Mouse (Mus musculus) midbrain, embryonic 14.5 days (tissue): ENCODE measurements at regions not wholly inside any gene's neighbourhood (a gene's known extent, or its start where the extent isn't known, plus 50 kb on each side); places are given as distances from the start of the nearest gene placed in this dataset.

Experiments
- ATAC-seq: fragments of 200-750 bp; cut with Nextera tagmentation; 2 replicates; pipeline ENCODE4 v1.8.0; 2017; ENCODE audit warnings: moderate number of reproducible peaks, moderate library complexity; ENCODE audit not compliant: low FRiP score, low TSS enrichment
- DNase-seq: peaks from one replicate; pipeline ENCODE4 v3.0.0-alpha.2; 2015
- H3K27ac ChIP-seq: fragments of 300-500 bp; sonication (generic); replicated peaks from 2 replicates; pipeline ENCODE4 v1.5.1; 2014; ENCODE audit warnings: mild to moderate bottlenecking, low read depth, low read length, moderate library complexity
- H3K27me3 ChIP-seq: fragments of 300-500 bp; sonication (generic); 2 replicates; pipeline ENCODE4 v1.6.1; 2014; ENCODE audit warnings: low read length, control low read depth, mixed read lengths; ENCODE audit not compliant: control insufficient read depth, insufficient read depth
- H3K36me3 ChIP-seq: fragments of 300-500 bp; sonication (generic); 2 replicates; pipeline ENCODE4 v1.6.1; 2014; ENCODE audit warnings: low read length, control low read depth; ENCODE audit not compliant: control insufficient read depth, insufficient read depth
- H3K4me1 ChIP-seq: fragments of 300-500 bp; sonication (generic); 2 replicates; pipeline ENCODE4 v1.6.1; 2014; ENCODE audit warnings: mild to moderate bottlenecking, antibody characterized with exemption, low read length, control low read depth; ENCODE audit not compliant: control insufficient read depth, insufficient read depth
- H3K4me2 ChIP-seq: fragments of 300-500 bp; sonication (generic); 2 replicates; pipeline ENCODE4 v1.6.1; 2014; ENCODE audit warnings: mild to moderate bottlenecking, low read length, moderate library complexity
- H3K4me3 ChIP-seq: fragments of 300-500 bp; sonication (generic); replicated peaks from 2 replicates; pipeline ENCODE4 v1.5.1; 2014; ENCODE audit warnings: low read depth, low read length
- H3K9ac ChIP-seq: fragments of 300-500 bp; sonication (generic); replicated peaks from 2 replicates; pipeline ENCODE4 v1.6.1; 2014; ENCODE audit warnings: mild to moderate bottlenecking, low read length, moderate library complexity
- H3K9me3 ChIP-seq: fragments of 300-500 bp; sonication (generic); 2 replicates; pipeline ENCODE4 v1.6.1; 2016; ENCODE audit warnings: low read length, control low read depth, mixed read lengths; ENCODE audit not compliant: control insufficient read depth
- WGBS: fragments of 180-500 bp; shearing (Covaris S2); extraction: QIAGEN DNeasy Blood & Tissue Kit; methylation state at CpG from one replicate; pipeline ENCODE4 v1.1.7; 2014; 5-methylcytosine and 5-hydroxymethylcytosine counted together

GRCm38 (mm10) chr12:25208670-25209332 is 111.9 kb upstream of the Id2 start:
- H3K4me3 ChIP-seq = no peak overlapping the region
- no peaks in the 10 kb centered on the region for H3K4me1 ChIP-seq
- no peaks in the 10 kb centered on the region for H3K36me3 ChIP-seq
- H3K27ac ChIP-seq = no peak overlapping the region
- no peaks in the 10 kb centered on the region for H3K27me3 ChIP-seq
- ATAC-seq = no peak
- no peaks in the 10 kb centered on the region for H3K9me3 ChIP-seq
- WGBS = 39% methylated on average over 11 of the region's 11 CpGs
- no peak overlapping the region for H3K4me2 ChIP-seq
- H3K9ac ChIP-seq = no peak overlapping the region
- no peak for DNase-seq

GRCm38 (mm10) chr12:25203371-25204067 is 106.6 kb upstream of the Id2 start:
- WGBS = 95% methylated on average over 10 of the region's 10 CpGs
- H3K27ac ChIP-seq = no peak overlapping the region

GRCm38 (mm10) chr12:25200161-25200560 is 103.2 kb upstream of the Id2 start:
- no peak for DNase-seq
- H3K4me1 ChIP-seq = no peaks in the 10 kb centered on the region
- 0 out of 2 replicates have a peak, but pooled peaks cover 5% of the 10 kb centered on the region for H3K9me3 ChIP-seq
- no peak overlapping the region for H3K4me3 ChIP-seq
- no peaks in the 10 kb centered on the region for H3K36me3 ChIP-seq
- WGBS = 92% methylated on average over 4 of the region's 4 CpGs
- no peak overlapping the region for H3K4me2 ChIP-seq
- H3K27ac ChIP-seq = no peak overlapping the region
- H3K9ac ChIP-seq = no peak overlapping the region
- no peak for ATAC-seq
- no peaks in the 10 kb centered on the region for H3K27me3 ChIP-seq

More at GRCm38 (mm10) chr12:25203371-25204067, 106.6 kb upstream of the Id2 start:
- no peak overlapping the region for H3K9ac ChIP-seq
- H3K36me3 ChIP-seq = no peaks in the 10 kb centered on the region
- no peak for ATAC-seq
- DNase-seq = no peak
- H3K4me1 ChIP-seq = no peaks in the 10 kb centered on the region
- H3K9me3 ChIP-seq = 0 out of 2 replicates have a peak, but pooled peaks cover 5% of the 10 kb centered on the region
- no peaks in the 10 kb centered on the region for H3K27me3 ChIP-seq
- H3K4me2 ChIP-seq = no peak overlapping the region
- H3K4me3 ChIP-seq = no peak overlapping the region

- no peaks in the 10 kb centered on the region for H3K36me3 ChIP-seq
- H3K27ac ChIP-seq = no peak overlapping the region
- no peaks in the 10 kb centered on the region for H3K27me3 ChIP-seq
- DNase-seq (no peak), ATAC-seq (no peak)
- 39% methylated on average over 4 of the region's 4 CpGs for WGBS
- no peak overlapping the region for H3K9ac ChIP-seq
- H3K4me3 ChIP-seq = no peak overlapping the region
- no peaks in the 10 kb centered on the region for H3K4me1 ChIP-seq
- H3K9me3 ChIP-seq = 0 out of 2 replicates have a peak, but pooled peaks cover 5% of the 10 kb centered on the region
- H3K4me2 ChIP-seq = no peak overlapping the region
Observed at GRCm38 (mm10) chr12:25197757-25198156, 100.8 kb upstream of the Id2 start.

- Histone ChIP-seq H3K27ac (no peak overlapping the region), H3K4me1 (no peaks in the 10 kb centered on the region), H3K36me3 (no peaks in the 10 kb centered on the region), H3K4me3 (no peak overlapping the region), H3K9ac (no peak overlapping the region), H3K27me3 (no peaks in the 10 kb centered on the region), H3K9me3 (0 out of 2 replicates have a peak, but pooled peaks cover 3% of the 10 kb centered on the region), H3K4me2 (no peak overlapping the region)
- WGBS = 88% methylated on average over 4 of the region's 4 CpGs
- no peak for ATAC-seq
- DNase-seq = no peak
Observed at GRCm38 (mm10) chr12:25196022-25196421, 99.1 kb upstream of the Id2 start.

GRCm38 (mm10) chr12:25192216-25192615 is 95.3 kb upstream of the Id2 start:
- Histone ChIP-seq H3K9me3 (no peaks in the 10 kb centered on the region), H3K4me2 (no peak overlapping the region), H3K4me3 (no peak overlapping the region), H3K9ac (no peak overlapping the region), H3K4me1 (no peaks in the 10 kb centered on the region), H3K27ac (no peak overlapping the region), H3K27me3 (no peaks in the 10 kb centered on the region), H3K36me3 (no peaks in the 10 kb centered on the region)
- DNase-seq = no peak
- WGBS = 91% methylated on average over 6 of the region's 6 CpGs
- no peak for ATAC-seq

- ATAC-seq (no peak), DNase-seq (no peak)
- no peaks in the 10 kb centered on the region for H3K9me3 ChIP-seq
- H3K4me2 ChIP-seq = no peak overlapping the region
- no peaks in the 10 kb centered on the region for H3K36me3 ChIP-seq
- no peak overlapping the region for H3K9ac ChIP-seq
- H3K27me3 ChIP-seq = no peaks in the 10 kb centered on the region
- 82% methylated on average over 6 of the region's 6 CpGs for WGBS
- no peaks in the 10 kb centered on the region for H3K4me1 ChIP-seq
- H3K4me3 ChIP-seq = no peak overlapping the region
- no peak overlapping the region for H3K27ac ChIP-seq
Observed at GRCm38 (mm10) chr12:25190360-25190759, 93.4 kb upstream of the Id2 start.

GRCm38 (mm10) chr12:25189174-25189761 is 92.3 kb upstream of the Id2 start:
- no peaks in the 10 kb centered on the region for H3K36me3 ChIP-seq
- no peaks in the 10 kb centered on the region for H3K27me3 ChIP-seq
- 87% methylated on average over 16 of the region's 16 CpGs for WGBS
- ATAC-seq (no peak), DNase-seq (no peak)
- no peaks in the 10 kb centered on the region for H3K9me3 ChIP-seq
- H3K4me2 ChIP-seq = no peak overlapping the region
- H3K27ac ChIP-seq = no peak overlapping the region
- H3K4me3 ChIP-seq = no peak overlapping the region
- no peak overlapping the region for H3K9ac ChIP-seq
- H3K4me1 ChIP-seq = no peaks in the 10 kb centered on the region
